Comparison of ENCODE assay signal across 8 mouse cellular contexts in the genomic region with DNA sequence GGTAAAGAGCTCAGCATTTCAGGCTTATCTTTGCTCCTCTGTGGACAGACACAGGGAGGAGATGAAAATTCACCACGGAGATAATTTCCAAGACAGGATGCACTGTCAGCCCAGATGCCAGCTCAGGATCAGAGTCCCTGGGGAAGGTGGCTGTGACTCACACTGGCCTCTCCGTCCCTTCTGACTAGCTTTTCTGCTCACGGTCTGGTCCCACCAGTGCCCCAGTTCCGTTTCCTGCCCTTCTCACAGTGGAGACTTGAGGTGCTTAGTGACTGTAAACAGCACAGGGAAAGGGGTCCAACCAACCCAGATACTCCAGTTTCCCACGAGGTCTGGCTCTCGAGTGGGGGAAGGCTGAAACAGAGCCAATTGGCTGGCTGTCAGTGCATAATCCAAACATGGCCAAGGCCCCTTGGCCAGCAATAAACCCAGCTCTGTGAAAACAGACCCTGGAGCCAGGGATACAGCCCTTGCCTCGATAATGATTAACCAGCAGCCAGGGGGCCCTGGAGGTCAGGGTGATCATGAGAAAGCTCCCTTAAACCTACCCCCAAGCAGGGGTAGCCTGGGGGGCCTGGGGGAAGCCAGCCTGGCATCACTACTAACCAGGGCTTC.
DNase-seq lines count a peak whose midpoint lies in the region.

No protein-coding gene starts in this region.

- peak; percentile 89 to 92 for DNase-seq in cerebellum, postnatal 10 days
- DNase-seq in cerebellum, adult 18-20 months = no peak
- DNase-seq in 3T3-L1 (ENCODE audit: low read depth, low spot score) (peak; percentile 82), liver (peak; percentile 61)
- DNase-seq in heart, postnatal 4 days = peak; percentile 67
- DNase-seq in ovary, postnatal 36 days (ENCODE audit: low spot score) = peak; percentile 46
- no peak for DNase-seq in thymus, postnatal 25 days
- no peak for DNase-seq in gastrocnemius, adult 8-10 months (ENCODE audit: low spot score in 2 of 2)

Comparison
In these comparisons a context has a peak if more than half of its experiments do, and no peak if none do; other contexts are left out.
1. DNase-seq: peak in cerebellum, postnatal 10 days (2 of 2), 3T3-L1 (single experiment), heart, postnatal 4 days (single experiment), liver (single experiment) and ovary, postnatal 36 days (single experiment); none in cerebellum, adult 18-20 months (0 of 2), thymus, postnatal 25 days (single experiment) and gastrocnemius, adult 8-10 months (0 of 2).